Mouse (Mus musculus) cerebellum, adult 2 months (tissue): ENCODE data around the gene Smim27. TPM values are rescaled to one million over a fixed set of nuclear protein-coding genes. Genes with fewer than 3 reads are reported as not detected.

Source experiments
- DNase-seq, 2 experiments: peaks; one replicate each; pipeline ENCODE4 v3.0.0; 2021
- H3K27ac ChIP-seq: fragments of 200-500 bp; 2 replicates; pipeline ENCODE4 v1.5.1; 2012; ENCODE audit warnings: low read length, control low read depth, inconsistent platforms; ENCODE audit not compliant: insufficient read depth
- H3K27me3 ChIP-seq: fragments of 200-500 bp; 2 replicates; pipeline ENCODE4 v1.6.1; 2012; ENCODE audit warnings: inconsistent platforms, mild to moderate bottlenecking, low read length, moderate library complexity; ENCODE audit not compliant: control insufficient read depth, insufficient read depth
- H3K4me1 ChIP-seq: fragments of 200-500 bp; 2 replicates; pipeline ENCODE4 v1.6.1; 2011; ENCODE audit warnings: low read length; ENCODE audit not compliant: control insufficient read depth, insufficient read depth
- H3K4me3 ChIP-seq: fragments of 200-500 bp; replicated peaks from 2 replicates; pipeline ENCODE3; 2011; ENCODE audit warnings: mild to moderate bottlenecking, low read depth, low read length, control low read depth; ENCODE audit not compliant: insufficient read depth
- CTCF ChIP-seq: fragments of 200-500 bp; IDR thresholded peaks from 2 replicates; pipeline ENCODE4 v1.5.1; 2011; ENCODE audit warnings: low read depth, mild to moderate bottlenecking, control low read depth, low read length, moderate library complexity, borderline replicate concordance; ENCODE audit not compliant: insufficient read depth
- POLR2A ChIP-seq: fragments of 200-500 bp; IDR thresholded peaks from 2 replicates; pipeline ENCODE4 v1.6.1; 2011; ENCODE audit warnings: low read length, control low read depth, borderline replicate concordance; ENCODE audit not compliant: insufficient read depth
- WGBS: fragments of 180-500 bp; shearing (Covaris S2); methylation state at CpG from one replicate; pipeline ENCODE4 v1.1.7; 2018; 5-methylcytosine and 5-hydroxymethylcytosine counted together
- polyA plus RNA-seq: library from polyadenylated mRNA; depleted of rRNA; stranded (reverse); fragments of >200 nt; gene quantifications from 2 replicates; pipeline ENCODE4 v1.2.3, GENCODE M21; 2012; rRNA removed

The Smim27 gene
- polyA plus RNA-seq, result 4.6 and 5.7 TPM in 2 replicates

- Histone ChIP-seq H3K4me1 (no peaks in the 10 kb centered on the region), H3K4me3 (peak within 1 kb of the TSS; percentile 95), H3K27me3 (no peaks in the 10 kb centered on the region), H3K27ac (peak within 1 kb of the TSS; percentile 88)
- peak; percentile 96 for DNase-seq
- WGBS, result under 1% methylated on average over 38 of the region's 38 CpGs
- no peak for TF ChIP-seq CTCF
- peak; percentile 92 for TF ChIP-seq POLR2A
Observed at GRCm38 (mm10) chr4:40269430-40270032, at the start of gene Smim27, which contains the start of gene Topors. Gene Smim27, plus strand, starts transcription at chr4:40269579. Gene Topors, minus strand, starts transcription at chr4:40269850.

GRCm38 (mm10) chr4:40220437-40220836 is 48.9 kb upstream of the Smim27 start:
- H3K4me3 ChIP-seq, result no peak overlapping the region
- 23% methylated on average over 12 of the region's 12 CpGs for WGBS
- H3K27ac ChIP-seq, result no peak overlapping the region
- H3K27me3 ChIP-seq, result no peaks in the 10 kb centered on the region
- DNase-seq, result no peak
- TF ChIP-seq POLR2A, result no peak
- no peak for TF ChIP-seq CTCF
- H3K4me1 ChIP-seq, result no peaks in the 10 kb centered on the region

- no peak for TF ChIP-seq CTCF
- TF ChIP-seq POLR2A, result no peak
- H3K27ac ChIP-seq, result no peak overlapping the region
- WGBS, result 50% methylated on average over 14 of the region's 14 CpGs
- no peak for DNase-seq
- H3K4me1 ChIP-seq, result no peaks in the 10 kb centered on the region
- H3K4me3 ChIP-seq, result no peak overlapping the region
- no peaks in the 10 kb centered on the region for H3K27me3 ChIP-seq
Observed at GRCm38 (mm10) chr4:40221004-40221760, 48.2 kb upstream of the Smim27 start.

- DNase-seq, result no peak
- TF ChIP-seq POLR2A, result no peak
- no peak for TF ChIP-seq CTCF
- Histone ChIP-seq H3K27me3 (no peaks in the 10 kb centered on the region), H3K4me1 (no peaks in the 10 kb centered on the region), H3K27ac (no peak overlapping the region), H3K4me3 (no peak overlapping the region)
- 36% methylated on average over 21 of the region's 21 CpGs for WGBS
Observed at GRCm38 (mm10) chr4:40221876-40222585, 47.3 kb upstream of the Smim27 start.

GRCm38 (mm10) chr4:40226095-40226494 is 43.3 kb upstream of the Smim27 start:
- no peak overlapping the region for H3K27ac ChIP-seq
- no peaks in the 10 kb centered on the region for H3K4me1 ChIP-seq
- 75% methylated on average over 5 of the region's 5 CpGs for WGBS
- DNase-seq, result no peak
- TF ChIP-seq POLR2A (no peak), CTCF (no peak)
- no peak overlapping the region for H3K4me3 ChIP-seq
- no peaks in the 10 kb centered on the region for H3K27me3 ChIP-seq

- 79% methylated on average over 11 of the region's 11 CpGs for WGBS
- no peak for DNase-seq
Observed at GRCm38 (mm10) chr4:40227131-40227530, 42.2 kb upstream of the Smim27 start.

GRCm38 (mm10) chr4:40227886-40228285 is 41.5 kb upstream of the Smim27 start:
- DNase-seq, result no peak
- Histone ChIP-seq H3K4me3 (no peak overlapping the region), H3K27ac (no peak overlapping the region), H3K4me1 (no peaks in the 10 kb centered on the region), H3K27me3 (no peaks in the 10 kb centered on the region)
- 89% methylated on average over 7 of the region's 7 CpGs for WGBS
- TF ChIP-seq POLR2A (no peak), CTCF (no peak)

More at GRCm38 (mm10) chr4:40227131-40227530, 42.2 kb upstream of the Smim27 start:
- no peaks in the 10 kb centered on the region for H3K4me1 ChIP-seq
- H3K27me3 ChIP-seq, result no peaks in the 10 kb centered on the region
- no peak overlapping the region for H3K4me3 ChIP-seq
- no peak overlapping the region for H3K27ac ChIP-seq
- TF ChIP-seq CTCF (no peak), POLR2A (no peak)
